Mouse (Mus musculus): ENCODE measurements at regions not wholly inside any gene's neighbourhood (a gene's known extent, or its start where the extent isn't known, plus 50 kb on each side); places are given as distances from the start of the nearest gene placed in this dataset.

DNA sequence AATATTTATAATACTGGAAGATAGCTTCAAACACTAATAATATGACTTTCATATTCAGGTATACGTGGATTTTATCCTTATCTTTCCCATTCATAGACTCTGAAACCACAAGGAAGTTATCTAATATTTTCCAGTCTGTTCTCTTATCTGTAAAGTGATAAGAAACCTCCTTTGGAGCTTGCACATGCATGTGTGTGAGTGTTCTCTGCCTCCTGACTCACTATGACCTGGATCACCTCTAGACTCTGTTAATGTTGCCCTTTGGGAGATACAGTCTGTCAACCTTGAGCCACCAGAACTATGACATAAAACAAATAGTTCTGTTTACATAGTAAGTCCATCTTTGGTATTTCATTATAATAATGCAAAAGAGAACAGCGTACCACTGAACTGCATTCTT lies 56.2 kb upstream of the Lrrn1 start:
- TF ChIP-seq MAX (IDR thresholded peaks at IDR 0.05; ENCODE audit: low read depth), result no peak
- no peak for TF ChIP-seq POLR2A (IDR thresholded peaks at IDR 0.05; ENCODE audit: insufficient read length, low read depth)
- TF ChIP-seq SRF (IDR thresholded peaks at IDR 0.05; ENCODE audit: control insufficient read depth, insufficient read length, low read depth), result no peak
- no peak for TF ChIP-seq TCF3 (IDR thresholded peaks at IDR 0.05; ENCODE audit: insufficient read length, low read depth)
- TF ChIP-seq CEBPB (IDR thresholded peaks at IDR 0.05; ENCODE audit: insufficient read depth, poor library complexity, severe bottlenecking), result no peak
- TF ChIP-seq TCF12 (IDR thresholded peaks at IDR 0.05; ENCODE audit: insufficient read depth, poor library complexity, severe bottlenecking), result no peak
- TF ChIP-seq MYOG (IDR thresholded peaks at IDR 0.05; ENCODE audit: control insufficient read depth in 1 of 3, insufficient read depth in 1 of 3, insufficient read length in 2 of 3, low read depth in 2 of 3), result no peak

All from myocyte (in vitro differentiated cells).